Mouse (Mus musculus): ENCODE measurements around the gene Pitpnb.

- TF ChIP-seq GATA1 (IDR thresholded peaks at IDR 0.05; ENCODE audit: low read length) (no peak), TAL1 (IDR thresholded peaks at IDR 0.05; ENCODE audit: low read length) (no peak)
Measured at GRCm38 (mm10) chr5:111341609-111342008, 11.0 kb downstream of the Pitpnb start.

Data from erythroblast, embryonic 14.5 days (primary cell).